Mouse (Mus musculus) frontal cortex, adult 2 months (tissue): ENCODE results near the gene Twf1. TPM values are rescaled to one million over a fixed set of nuclear protein-coding genes. Genes with fewer than 3 reads are reported as not detected.

Experiments used
- polyA plus RNA-seq: library from polyadenylated mRNA; depleted of rRNA; stranded (reverse); fragments of >200 nt; gene quantifications from 2 replicates; pipeline ENCODE4 v1.2.3, GENCODE M21; 2012; rRNA removed

Gene Twf1
- polyA plus RNA-seq, 1 experiment = 58.2 TPM

Other genes with a start within 250 kb of the Twf1 start
- gene Adamts20, start 124.5 kb downstream of the Twf1 start, polyA plus RNA-seq = 7.7 and 8.6 TPM in 2 replicates
- gene Pus7l, start 46.3 kb downstream of the Twf1 start, polyA plus RNA-seq = 3.5 and 3.9 TPM in 2 replicates
- gene Irak4, start 46.2 kb downstream of the Twf1 start, polyA plus RNA-seq = 2.1 and 2.6 TPM in 2 replicates
- gene Tmem117, start 39.3 kb upstream of the Twf1 start, polyA plus RNA-seq = 6.1 and 6.4 TPM in 2 replicates